Mouse (Mus musculus): ENCODE results near the gene Rgl1.
A peak's percentile ranks its signal among the peaks of the same experiment; 100 is the strongest.

Gene Rgl1

GRCm38 (mm10) chr1:152584933-152585332, 181.2 kb downstream of the Rgl1 start:
- no peak for DNase-seq (ENCODE audit: low spot score)

- no peak for DNase-seq (ENCODE audit: low spot score)
These were observed 184.8 kb downstream of the Rgl1 start for GRCm38 (mm10) chr1:152581127-152581905.

- DNase-seq (ENCODE audit: low spot score): no peak
These were observed 187.2 kb downstream of the Rgl1 start for GRCm38 (mm10) chr1:152578944-152579343.

GRCm38 (mm10) chr1:152578108-152578721, 187.9 kb downstream of the Rgl1 start:
- no peak for DNase-seq (ENCODE audit: low spot score)

GRCm38 (mm10) chr1:152576614-152577144, 189.5 kb downstream of the Rgl1 start:
- DNase-seq (ENCODE audit: low spot score): no peak

- no peak for DNase-seq (ENCODE audit: low spot score)
These were observed 191.1 kb downstream of the Rgl1 start for GRCm38 (mm10) chr1:152575096-152575495.

- DNase-seq (ENCODE audit: low spot score): no peak
These were observed 192.6 kb downstream of the Rgl1 start for GRCm38 (mm10) chr1:152573470-152574059.

- no peak for DNase-seq (ENCODE audit: low spot score)
These were observed 193.2 kb downstream of the Rgl1 start for GRCm38 (mm10) chr1:152572755-152573469.

- no peak for DNase-seq (ENCODE audit: low spot score)
These were observed 194.8 kb downstream of the Rgl1 start for GRCm38 (mm10) chr1:152571340-152571739.

GRCm38 (mm10) chr1:152570681-152571080, 195.5 kb downstream of the Rgl1 start:
- DNase-seq (ENCODE audit: low spot score): no peak

- DNase-seq (ENCODE audit: low spot score): no peak
These were observed 202.9 kb downstream of the Rgl1 start for GRCm38 (mm10) chr1:152563282-152563681.

- DNase-seq (ENCODE audit: low spot score): no peak
These were observed 203.3 kb downstream of the Rgl1 start for GRCm38 (mm10) chr1:152562877-152563276.

GRCm38 (mm10) chr1:152560477-152560876, 205.7 kb downstream of the Rgl1 start:
- peak; percentile 51 for DNase-seq (ENCODE audit: low spot score)

GRCm38 (mm10) chr1:152556576-152557281, 209.4 kb downstream of the Rgl1 start:
- DNase-seq (ENCODE audit: low spot score): peak; percentile 21

- peak; percentile 54 for DNase-seq (ENCODE audit: low spot score)
These were observed 210.1 kb downstream of the Rgl1 start for GRCm38 (mm10) chr1:152555944-152556573.

GRCm38 (mm10) chr1:152553912-152554547, 212.1 kb downstream of the Rgl1 start:
- DNase-seq (ENCODE audit: low spot score): peak; percentile 23

- no peak for DNase-seq (ENCODE audit: low spot score)
These were observed 215.2 kb downstream of the Rgl1 start for GRCm38 (mm10) chr1:152550973-152551372.

- no peak for DNase-seq (ENCODE audit: low spot score)
These were observed 215.6 kb downstream of the Rgl1 start for GRCm38 (mm10) chr1:152550544-152550943.

GRCm38 (mm10) chr1:152549061-152549738, 217.0 kb downstream of the Rgl1 start:
- DNase-seq (ENCODE audit: low spot score): no peak
